Mouse (Mus musculus) left cerebral cortex, adult 18-20 months (tissue): ENCODE measurements at regions not wholly inside any gene's neighbourhood (a gene's known extent, or its start where the extent isn't known, plus 50 kb on each side); places are given as distances from the start of the nearest gene placed in this dataset.
"Not testable (repeated sequence)": the region's sequence is repeated elsewhere in the genome, so short reads cannot be mapped to it uniquely, and the experiment has no call there.

Source experiments
- DNase-seq, 2 experiments: peaks; one replicate each; pipeline ENCODE4 v3.0.0; 2021 to 2022; ENCODE audit warnings: low spot score in 2 of 2, mixed read lengths in 1 of 2

DNA sequence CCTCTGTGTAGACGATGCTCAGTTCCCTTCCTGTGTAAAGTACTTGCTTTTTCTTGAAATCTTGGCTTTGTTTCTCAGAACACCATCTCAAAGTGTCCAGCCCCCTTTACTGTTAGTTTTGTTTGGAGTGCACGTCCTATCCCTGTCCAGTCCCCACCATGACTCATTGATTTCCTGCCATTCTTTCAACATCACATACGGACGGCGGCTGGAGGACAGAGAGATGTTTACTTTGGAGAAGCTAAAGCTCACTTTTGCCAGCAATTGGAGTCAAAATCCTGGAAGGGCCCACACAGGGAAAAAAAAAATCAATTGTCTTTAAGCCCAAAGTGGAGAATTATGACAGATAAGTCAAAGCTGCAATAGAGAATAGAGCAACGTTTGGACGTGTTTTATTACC lies 51.8 kb downstream of the Gm5426 start:
- no peak for DNase-seq

GRCm38 (mm10) chr10:96190168-96190987 lies 54.0 kb downstream of the Gm5426 start:
- no peak for DNase-seq

- no peak for DNase-seq
Measured at GRCm38 (mm10) chr10:96200932-96201641, 64.7 kb downstream of the Gm5426 start.

- no peak for DNase-seq
Measured at GRCm38 (mm10) chr10:96201891-96202290, 65.5 kb downstream of the Gm5426 start.

- DNase-seq = no peak
Measured at GRCm38 (mm10) chr10:96202871-96203270, 66.5 kb downstream of the Gm5426 start.

- DNase-seq = no peak
Measured at GRCm38 (mm10) chr10:96204198-96204597, 67.8 kb downstream of the Gm5426 start.

- DNase-seq = no peak
Measured at GRCm38 (mm10) chr10:96209171-96209570, 72.8 kb downstream of the Gm5426 start.

GRCm38 (mm10) chr10:96211189-96211588 lies 74.8 kb downstream of the Gm5426 start:
- DNase-seq = no peak

DNA sequence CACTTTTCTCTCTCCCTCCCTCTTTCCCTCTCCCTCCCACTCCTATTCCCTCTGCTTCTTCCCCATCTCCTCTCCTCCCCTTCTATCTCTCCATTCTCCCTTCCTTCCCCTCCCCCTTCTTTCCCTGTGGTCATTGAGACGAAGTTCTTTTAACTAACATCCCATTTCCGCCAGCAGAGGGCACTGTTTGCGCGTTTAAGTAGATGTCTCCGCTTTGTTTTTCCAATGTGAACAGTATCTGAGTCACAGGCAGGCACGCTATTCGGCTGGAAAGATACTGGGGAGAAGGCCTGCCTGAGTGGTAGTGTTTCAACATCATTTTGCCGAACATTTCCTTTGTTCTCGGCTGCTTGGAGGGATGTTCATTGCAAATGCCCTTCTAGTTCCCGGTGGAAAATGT lies 77.5 kb downstream of the Gm5426 start:
- peak; percentile 92 to 94 for DNase-seq

GRCm38 (mm10) chr10:96214285-96214684 lies 77.9 kb downstream of the Gm5426 start:
- no peak for DNase-seq

GRCm38 (mm10) chr10:96214946-96215345 lies 78.5 kb downstream of the Gm5426 start:
- DNase-seq = no peak

- no peak for DNase-seq
Measured at GRCm38 (mm10) chr10:96220731-96221130, 84.3 kb downstream of the Gm5426 start.

GRCm38 (mm10) chr10:96230391-96230790 lies 94.0 kb downstream of the Gm5426 start:
- DNase-seq = no peak

- no peak for DNase-seq
Measured at GRCm38 (mm10) chr10:96231309-96231708, 94.9 kb downstream of the Gm5426 start.

DNA sequence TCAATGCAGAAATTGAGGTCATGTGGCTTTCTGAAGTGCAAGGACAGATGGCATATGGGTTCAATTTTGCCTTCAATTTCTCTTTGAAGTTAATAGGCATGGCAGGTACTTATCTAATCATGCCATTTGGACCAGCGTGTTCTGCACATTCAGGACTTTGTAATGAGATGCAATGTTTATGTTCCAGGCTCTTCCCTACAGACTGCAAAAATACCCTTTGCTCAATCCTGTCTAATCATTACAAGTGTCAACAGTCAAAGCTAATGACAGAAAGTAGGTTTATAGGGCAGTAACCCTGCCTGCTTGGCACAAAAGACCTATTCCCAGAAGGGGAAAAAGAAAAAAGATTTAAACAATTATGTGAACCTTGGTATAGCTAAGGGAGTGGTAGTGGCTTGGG lies 96.5 kb downstream of the Gm5426 start:
- no peak for DNase-seq

DNA sequence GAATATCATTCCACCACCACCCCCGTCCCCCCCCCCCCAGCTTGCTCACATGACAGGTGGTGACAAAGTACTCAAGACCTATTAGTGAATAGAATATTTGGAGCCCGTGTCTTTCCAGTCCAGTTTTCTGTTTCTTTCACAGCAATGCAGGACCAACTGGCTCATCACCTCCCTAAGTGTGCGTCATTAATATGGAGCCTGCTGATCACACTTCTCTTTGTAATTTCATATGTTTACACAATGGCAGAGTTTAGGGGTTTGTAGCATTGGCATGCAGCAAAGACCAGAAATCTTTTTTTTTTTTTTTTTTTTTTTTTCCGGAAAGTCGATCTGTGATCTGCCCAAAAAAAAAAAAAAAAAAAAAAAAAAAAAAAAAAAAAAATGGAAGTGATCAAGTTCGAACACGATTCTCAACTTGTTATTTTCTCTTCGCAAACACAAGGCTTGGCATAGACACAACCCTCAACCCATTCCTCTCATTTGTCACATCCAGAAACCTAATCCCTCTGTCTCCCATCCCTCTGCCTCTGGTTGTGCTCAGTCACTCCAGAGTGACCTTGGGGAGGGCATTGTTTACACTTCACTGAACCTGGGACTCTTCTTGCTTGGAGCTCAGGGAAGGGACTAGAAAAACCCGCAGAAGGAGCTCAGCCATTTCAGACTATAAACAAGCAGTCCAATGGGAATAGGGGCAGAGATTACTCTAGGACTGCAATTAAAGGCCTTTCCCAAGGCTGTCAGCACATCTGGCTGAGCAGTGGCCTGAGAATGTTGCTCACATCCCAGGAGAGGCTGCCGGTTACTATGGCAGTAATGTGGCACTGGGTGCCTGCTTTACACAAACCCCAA lies 98.4 kb downstream of the Gm5426 start:
- no peak for DNase-seq

DNA sequence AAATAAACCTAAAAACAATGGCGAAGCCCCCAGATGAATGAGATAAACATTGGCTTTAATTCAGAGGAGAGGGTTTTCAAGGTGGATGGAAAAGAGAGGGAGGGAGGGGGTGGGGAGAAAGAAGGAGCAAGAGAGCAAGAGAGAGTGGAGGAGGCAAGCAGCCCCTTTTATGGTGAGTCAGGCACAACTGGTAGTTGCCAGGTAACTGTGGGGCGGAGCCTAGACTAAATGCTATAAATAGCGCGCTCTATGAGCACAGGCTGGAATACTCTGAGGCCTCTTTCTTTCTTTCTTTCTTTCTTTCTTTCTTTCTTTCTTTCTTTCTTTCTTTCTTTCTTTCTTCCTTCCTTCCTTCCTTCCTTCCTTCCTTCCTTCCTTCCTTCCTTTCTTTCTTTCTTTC lies 99.6 kb downstream of the Gm5426 start:
- not testable (repeated sequence) for DNase-seq

DNA sequence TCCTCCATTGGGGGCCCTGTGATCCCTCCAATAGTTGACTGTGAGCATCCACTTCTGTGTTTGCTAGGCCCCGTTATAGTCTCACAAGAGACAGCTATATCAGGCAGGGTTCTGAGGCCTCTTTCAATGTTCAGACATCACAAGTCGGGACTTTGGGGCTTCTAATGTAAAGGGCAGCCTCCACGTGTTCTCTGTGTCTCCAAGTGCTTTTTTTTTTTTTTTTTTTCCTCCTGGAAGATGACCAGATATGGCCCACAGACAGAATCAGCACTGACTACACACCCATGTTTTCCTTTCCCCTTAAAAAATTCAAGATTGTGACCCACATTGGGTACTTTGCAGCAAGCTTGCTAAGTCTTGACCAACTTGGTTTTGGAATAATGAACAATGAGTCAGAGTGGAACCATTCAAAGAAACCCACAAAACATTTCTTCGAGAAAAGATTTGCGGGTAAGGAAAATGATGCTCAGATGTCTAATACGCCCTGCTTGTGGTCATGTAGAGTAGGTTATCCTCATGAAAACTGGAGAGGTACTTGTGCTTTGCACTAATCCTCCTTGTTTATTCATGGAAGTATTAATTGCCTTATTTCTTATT lies 100.5 kb downstream of the Gm5426 start:
- no peak for DNase-seq

GRCm38 (mm10) chr10:96237572-96238130 lies 101.2 kb downstream of the Gm5426 start:
- no peak for DNase-seq

GRCm38 (mm10) chr10:96238251-96238650 lies 101.8 kb downstream of the Gm5426 start:
- no peak for DNase-seq

DNA sequence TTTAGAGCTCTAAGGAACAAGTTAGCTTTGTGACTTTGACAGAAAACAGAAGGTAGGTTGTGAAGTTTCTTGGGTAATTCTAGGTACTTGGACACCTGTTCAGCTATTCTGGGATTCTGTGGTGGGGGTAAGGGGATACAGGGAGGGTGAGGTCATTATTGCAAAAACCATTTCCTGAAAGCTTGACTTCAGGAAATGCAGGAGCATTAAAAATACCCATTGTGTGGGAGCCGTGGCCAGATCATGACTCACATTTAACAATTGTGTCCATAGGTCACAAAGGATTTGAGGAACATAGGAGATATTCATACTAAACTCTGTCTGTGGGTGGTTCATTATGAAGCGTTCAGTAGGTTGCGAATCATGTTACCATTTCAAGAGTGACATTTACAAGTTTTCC lies 102.4 kb downstream of the Gm5426 start:
- no peak for DNase-seq
